Mouse (Mus musculus): ENCODE data around the gene Vmn2r89. TPM values are rescaled to one million over a fixed set of nuclear protein-coding genes. Genes with fewer than 3 reads are reported as not detected.

The Vmn2r89 gene
- not detected in 2 replicates for polyA plus RNA-seq (2012; rRNA removed; ENCODE audit: low replicate concordance)

GRCm38 (mm10) chr14:51451557-51451956 lies at the start of gene Vmn2r89:
Vmn2r89 (plus strand) TSS chr14:51451857.

GRCm38 (mm10) chr14:51410520-51410919 lies 41.1 kb upstream of the Vmn2r89 start, which contains the start of gene Vmn2r88:
Vmn2r88 (plus strand) TSS chr14:51410820.

Other genes with a start within 250 kb of the Vmn2r89 start
- gene Ear14, start 248.5 kb upstream of the Vmn2r89 start, polyA plus RNA-seq (2012; rRNA removed; ENCODE audit: low replicate concordance) = not detected in 2 replicates
- 0.21 and 14.8 TPM in 2 replicates for gene Rnase2a, start 195.7 kb upstream of the Vmn2r89 start, polyA plus RNA-seq (2012; rRNA removed; ENCODE audit: low replicate concordance)
- not detected in 2 replicates for gene Gm7247, start 90.1 kb upstream of the Vmn2r89 start, polyA plus RNA-seq (2012; rRNA removed; ENCODE audit: low replicate concordance)
- not detected in 2 replicates for gene Vmn2r88, start 41.0 kb upstream of the Vmn2r89 start, polyA plus RNA-seq (2012; rRNA removed; ENCODE audit: low replicate concordance)
- not detected in 2 replicates for gene Gm5622, start 100.9 kb downstream of the Vmn2r89 start, polyA plus RNA-seq (2012; rRNA removed; ENCODE audit: low replicate concordance)
- gene Gm17175, start 122.2 kb downstream of the Vmn2r89 start, polyA plus RNA-seq (2012; rRNA removed; ENCODE audit: low replicate concordance) = not detected in 2 replicates
- gene Gm17174, start 140.3 kb downstream of the Vmn2r89 start, polyA plus RNA-seq (2012; rRNA removed; ENCODE audit: low replicate concordance) = not detected in 2 replicates
- gene Gm17078, start 159.5 kb downstream of the Vmn2r89 start, polyA plus RNA-seq (2012; rRNA removed; ENCODE audit: low replicate concordance) = not detected in 2 replicates
- gene Gm4181, start 183.8 kb downstream of the Vmn2r89 start, polyA plus RNA-seq (2012; rRNA removed; ENCODE audit: low replicate concordance) = not detected in 2 replicates
- gene Gm17079, start 243.6 kb downstream of the Vmn2r89 start, polyA plus RNA-seq (2012; rRNA removed; ENCODE audit: low replicate concordance) = not detected in 2 replicates